Mouse (Mus musculus) adrenal gland, postnatal 36 days (tissue): ENCODE measurements around the gene Ifngr2. TPM values are rescaled to one million over a fixed set of nuclear protein-coding genes. Genes with fewer than 3 reads are reported as not detected.

Experiments used
- DNase-seq, 2 experiments: peaks; one replicate each; pipeline ENCODE4 v3.0.0; 2021; ENCODE audit warnings: mixed read lengths in 1 of 2
- microRNA-seq: library from miRNA; unstranded; fragments of <30 nt; microRNA quantifications from one replicate; pipeline ENCODE4 v1.2.0, GENCODE M21; 2021
- total RNA-seq, 2 experiments: library from RNA; stranded (reverse); gene quantifications; 2 replicates each; pipeline ENCODE4 v1.2.3; 2021

Gene Ifngr2
- total RNA-seq, 2 experiments from 2014 or later = 31.2 to 38.0 TPM

DNA sequence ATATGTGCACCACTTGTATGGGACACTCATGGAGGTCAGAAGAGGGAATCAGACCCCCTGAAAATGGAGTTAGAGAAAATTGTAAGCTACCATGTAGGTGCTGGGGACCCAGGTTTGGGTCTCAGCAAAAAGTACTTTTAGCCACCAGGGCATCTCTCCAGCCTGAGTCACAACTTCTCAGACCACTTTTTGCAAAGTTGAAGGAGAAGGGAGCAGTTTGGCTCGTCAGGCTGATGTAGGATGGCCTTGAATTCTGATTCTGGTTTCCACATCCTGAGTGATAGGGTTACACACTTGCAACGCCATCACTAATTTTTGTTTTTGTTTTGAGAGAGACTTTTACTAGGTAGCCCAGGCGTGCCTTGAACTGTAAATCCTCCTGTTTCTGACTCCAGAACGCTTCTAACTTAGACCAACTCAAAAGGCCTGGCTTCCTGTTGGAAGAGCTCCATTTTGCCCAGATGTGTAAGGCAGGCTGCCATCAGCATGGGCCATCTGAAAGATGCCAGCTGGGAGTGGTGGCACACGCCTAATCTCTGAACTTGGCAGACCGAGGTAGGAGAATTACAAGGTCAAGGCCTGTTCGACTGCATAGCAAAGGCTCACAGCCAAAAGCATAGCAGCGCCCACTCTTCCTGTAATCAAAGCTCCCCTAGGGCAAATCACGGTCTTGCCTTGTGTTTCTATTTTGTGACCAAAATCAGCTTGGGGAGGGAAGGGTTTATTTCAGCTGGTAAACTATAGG lies 62.8 kb downstream of the Ifngr2 start:
- DNase-seq = peak; percentile 76 to 77

DNA sequence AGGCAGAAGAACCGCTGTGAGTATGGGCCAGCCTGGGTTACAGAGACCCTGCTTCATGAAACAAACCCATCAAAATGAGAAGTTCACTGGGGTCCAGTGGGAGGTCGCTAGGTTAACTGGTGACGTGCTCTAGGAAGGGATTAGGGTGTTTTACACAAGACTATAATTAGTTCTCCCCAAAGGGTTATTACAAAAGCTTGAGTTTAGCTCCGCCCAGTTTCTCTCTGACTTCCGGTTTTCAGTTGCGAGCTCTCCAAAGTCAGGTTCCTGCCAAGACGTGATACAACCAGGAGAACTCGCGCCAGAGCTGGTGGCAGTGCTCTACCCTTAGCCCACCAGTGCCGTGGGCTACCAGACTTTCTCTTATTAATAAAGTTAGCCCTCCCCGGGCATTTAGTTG lies 64.4 kb downstream of the Ifngr2 start:
- DNase-seq = no peak

DNA sequence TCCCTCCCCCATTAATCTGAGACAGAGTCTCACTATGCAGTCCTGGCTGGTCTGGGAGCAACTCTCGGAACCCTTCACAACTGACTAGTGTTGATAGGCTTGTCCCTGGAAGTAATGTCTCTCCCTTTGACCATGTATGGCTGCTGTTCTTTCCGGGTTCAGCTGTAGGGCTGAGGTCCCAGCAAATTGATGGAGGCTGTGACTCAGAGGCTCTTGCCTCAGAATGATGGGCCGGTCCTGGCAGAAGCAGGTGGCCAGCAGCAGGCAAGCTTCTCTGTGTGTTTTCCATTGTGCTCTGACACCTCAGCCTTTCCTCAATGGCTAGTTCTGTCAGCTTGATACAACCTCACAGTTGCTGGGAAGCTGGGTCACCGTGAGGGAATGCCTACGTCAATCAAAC lies 65.7 kb downstream of the Ifngr2 start:
- DNase-seq = peak; percentile 53 to 60

DNA sequence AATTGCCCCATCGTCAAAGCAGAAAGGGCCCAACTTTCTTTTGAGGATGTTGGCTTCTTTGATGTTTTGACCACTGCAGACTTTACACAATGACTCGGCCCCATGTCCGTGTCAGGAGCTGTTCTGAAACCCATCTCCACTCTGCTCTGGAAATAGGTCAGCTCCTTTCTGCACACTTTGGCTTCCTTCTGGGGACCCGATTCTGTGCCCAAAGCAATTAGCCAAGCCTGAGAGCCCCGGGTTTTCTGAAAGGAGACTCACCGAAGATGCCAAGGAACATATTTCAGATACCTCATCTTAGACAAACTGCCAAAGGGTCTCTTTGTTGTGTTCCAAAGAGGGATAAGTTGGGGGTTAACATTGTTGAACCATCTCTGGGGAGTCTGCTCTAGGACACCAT lies 67.7 kb downstream of the Ifngr2 start:
- DNase-seq = no peak

Small RNAs within 50 kb of the gene (microRNA-seq; reads per million reads assigned to microRNA genes)
- gene Mir6367 = not detected

Other genes with a start within 250 kb of the Ifngr2 start
- gene Ifnar2, start 174.3 kb upstream of the Ifngr2 start, total RNA-seq = 100 to 1,000 TPM; 101 to 120 TPM
- not detected for gene Gm21970, start 155.4 kb upstream of the Ifngr2 start, total RNA-seq
- gene Il10rb, start 140.9 kb upstream of the Ifngr2 start, total RNA-seq = 100 to 1,000 TPM; 202 to 301 TPM
- 10 to 100 TPM; 67.0 to 83.7 TPM for gene Ifnar1, start 61.8 kb upstream of the Ifngr2 start, total RNA-seq
- 10 to 100 TPM; 54.7 to 60.2 TPM for gene Tmem50b, start 50.7 kb downstream of the Ifngr2 start, total RNA-seq
- 10 to 100 TPM in 1 of 2 experiments, 1 to 10 TPM in 1; 8.8 to 15.4 TPM for gene Dnajc28, start 72.0 kb downstream of the Ifngr2 start, total RNA-seq
- gene Gart, start 99.9 kb downstream of the Ifngr2 start, total RNA-seq = 100 to 1,000 TPM; 107 to 120 TPM
- gene Son, start 100.4 kb downstream of the Ifngr2 start, total RNA-seq = 100 to 1,000 TPM; 220 to 271 TPM
- 1 to 10 TPM; 5.3 to 5.4 TPM for gene Donson, start 141.7 kb downstream of the Ifngr2 start, total RNA-seq
- 10 to 100 TPM; 47.5 to 57.9 TPM for gene Cryzl1, start 181.9 kb downstream of the Ifngr2 start, total RNA-seq
- 10 to 100 TPM; 33.6 to 49.3 TPM for gene Itsn1, start 182.2 kb downstream of the Ifngr2 start, total RNA-seq